Mouse (Mus musculus) hematopoietic stem cell, adult 5-6 weeks (primary cell): ENCODE results near the gene Esr2. TPM values are rescaled to one million over a fixed set of nuclear protein-coding genes. Genes with fewer than 3 reads are reported as not detected.
A peak's percentile ranks its signal among the peaks of the same experiment; 100 is the strongest.

Source experiments
- ATAC-seq, 2 experiments: fragments of 125-278 bp in 1 of 2; replicated peaks in 1 of 2; 2 replicates each; pipeline ENCODE4 v1.8.0; 2016 to 2017; ENCODE audit warnings: inconsistent platforms in 2 of 2, mild to moderate bottlenecking in 2 of 2, moderate number of reproducible peaks in 2 of 2, low read depth in 1 of 2, moderate TSS enrichment in 1 of 2; ENCODE audit not compliant: low FRiP score in 2 of 2, poor library complexity in 2 of 2, severe bottlenecking in 2 of 2, insufficient read depth in 1 of 2, low TSS enrichment in 1 of 2
- total RNA-seq: library from RNA; stranded (forward); fragments of 172-1452, 232-1000 nt; gene quantifications from 2 replicates; pipeline ENCODE4 v1.2.3, GENCODE M21; 2017

Gene Esr2
- total RNA-seq, 1 experiment from 2014 or later, result not detected

DNA sequence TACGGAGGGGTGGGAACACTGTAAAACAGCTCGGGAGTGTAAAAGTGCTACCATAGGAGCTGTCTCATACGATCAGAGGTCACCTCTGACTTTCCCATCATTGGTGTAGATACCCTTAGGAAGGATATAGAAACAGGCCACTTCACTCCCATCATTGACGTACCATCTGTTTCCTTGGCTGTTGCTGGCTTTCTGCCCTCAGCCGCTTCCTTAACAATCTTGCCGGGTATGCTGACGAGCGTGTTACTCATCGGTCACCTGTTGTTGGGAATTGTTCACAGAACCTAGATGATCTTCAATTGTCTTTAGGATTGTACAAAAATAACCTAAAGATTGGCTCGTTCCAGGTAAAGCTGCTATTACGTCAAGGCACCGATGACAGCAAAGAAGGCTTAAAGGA is 74.4 kb downstream of the Esr2 start:
- ATAC-seq, result no peak

DNA sequence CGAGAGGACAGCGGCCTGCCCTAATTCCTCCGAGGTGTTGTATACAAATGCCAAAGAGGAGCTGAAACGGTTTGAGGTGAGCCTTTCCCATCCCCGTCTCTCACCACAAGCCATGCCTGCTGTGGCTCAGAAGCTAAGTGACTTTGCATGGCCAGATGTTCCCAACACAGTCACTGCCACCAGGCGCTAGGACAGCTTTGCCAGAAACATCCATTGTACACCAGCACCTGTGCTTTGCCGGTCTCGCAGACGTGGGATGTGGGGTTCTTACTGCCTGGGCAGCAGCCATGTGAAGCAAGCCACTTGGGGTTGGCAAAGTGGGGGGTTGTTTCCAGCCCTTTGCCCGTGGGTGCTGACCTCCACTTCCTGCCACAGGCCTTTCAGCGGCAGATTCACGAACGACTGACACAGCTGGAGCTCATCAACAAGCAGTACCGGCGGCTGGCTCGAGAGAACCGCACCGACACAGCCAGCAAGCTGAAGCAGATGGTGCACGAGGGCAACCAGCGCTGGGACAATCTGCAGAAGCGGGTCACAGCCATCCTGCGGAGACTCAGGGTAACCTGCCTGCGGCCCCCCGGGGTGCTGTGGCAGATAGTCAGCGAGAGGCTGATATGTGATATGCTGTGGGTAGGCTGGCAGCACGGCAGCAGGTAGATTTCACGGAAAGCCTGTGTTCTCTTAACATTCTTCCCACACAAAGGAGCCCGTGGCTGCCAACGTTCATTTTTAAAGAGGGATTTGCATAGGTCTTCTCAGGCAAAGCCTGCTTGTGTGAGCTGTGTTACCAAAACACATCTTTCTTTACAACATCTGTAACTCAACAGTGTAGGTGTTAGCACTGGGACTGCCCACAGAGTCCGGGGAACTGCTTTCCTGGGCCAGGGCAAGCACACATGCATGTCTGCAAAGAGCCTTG is 81.7 kb downstream of the Esr2 start:
- no peak for ATAC-seq

DNA sequence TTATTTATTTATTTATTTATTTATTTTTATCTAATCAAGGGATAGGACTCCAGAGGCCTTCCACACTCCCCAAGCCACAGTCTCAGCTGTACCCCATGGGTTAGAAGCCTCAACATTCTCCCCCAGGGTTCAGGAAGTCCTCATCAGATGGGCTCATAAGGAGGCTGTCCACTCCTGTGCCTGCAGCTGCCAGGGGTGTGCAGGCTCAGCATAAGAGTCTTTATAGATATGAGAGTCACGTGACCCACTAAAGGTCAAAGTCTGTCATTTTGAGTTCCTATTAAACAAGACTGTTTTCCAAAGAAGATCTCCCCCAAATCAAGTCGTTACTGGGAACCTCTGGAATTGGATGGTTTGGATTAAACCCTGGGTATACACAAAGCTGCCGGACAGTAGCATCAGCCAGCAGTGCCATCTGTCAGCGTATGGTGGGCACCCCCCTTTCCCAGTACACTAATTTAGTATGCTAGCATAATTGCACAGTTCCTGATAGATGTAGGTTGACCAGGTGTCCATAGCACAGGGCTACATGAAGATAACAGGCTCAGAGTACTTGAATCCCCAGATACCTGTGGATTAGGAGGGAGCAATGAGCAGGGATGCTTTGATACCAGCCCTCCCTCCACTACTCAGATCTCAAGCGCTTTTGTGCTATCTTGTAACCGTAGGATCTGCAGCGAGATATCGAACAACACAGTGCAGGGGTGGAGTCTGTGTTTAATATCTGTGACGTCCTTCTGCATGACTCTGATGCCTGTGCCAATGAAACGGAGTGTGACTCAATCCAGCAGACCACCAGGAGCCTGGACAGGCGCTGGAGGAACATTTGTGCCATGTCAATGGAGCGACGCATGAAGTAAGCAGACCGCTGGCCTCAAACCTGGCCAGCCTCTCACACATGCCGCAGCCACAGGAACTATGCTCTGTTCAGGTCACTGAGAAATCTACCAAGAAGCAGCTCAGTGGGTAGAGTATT is 83.2 kb downstream of the Esr2 start:
- no peak for ATAC-seq

DNA sequence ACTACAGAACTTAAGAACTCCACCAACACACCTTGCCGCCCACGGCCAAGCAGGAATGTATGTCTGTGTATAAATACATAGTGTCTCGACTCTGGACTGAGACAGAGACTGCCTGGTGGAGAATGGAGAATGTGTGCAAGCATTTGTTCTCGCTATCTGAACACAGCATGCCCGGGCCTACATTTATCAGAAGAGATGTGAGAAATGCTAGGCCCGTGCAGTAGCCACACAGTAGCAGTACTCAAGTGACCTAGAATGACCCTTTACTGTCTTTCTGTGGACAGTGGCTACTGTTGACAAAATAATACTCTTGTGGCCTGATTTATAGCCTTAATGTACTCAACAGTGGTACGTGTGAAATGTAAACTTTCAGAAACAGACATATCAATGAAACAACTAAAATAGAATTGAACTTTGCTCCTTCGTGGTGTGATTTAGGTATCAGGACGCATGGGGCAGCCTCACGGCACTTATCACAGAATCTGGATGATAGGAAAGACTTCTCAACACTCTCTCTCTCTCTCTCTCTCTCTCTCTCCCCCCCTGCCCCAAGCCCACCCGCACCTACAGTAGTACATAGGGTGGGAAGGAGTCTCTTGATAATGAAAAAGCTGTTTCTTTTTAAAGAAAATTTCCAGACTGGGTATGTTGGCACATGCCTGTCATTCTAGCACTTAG is 84.1 kb downstream of the Esr2 start:
- ATAC-seq, result no peak

DNA sequence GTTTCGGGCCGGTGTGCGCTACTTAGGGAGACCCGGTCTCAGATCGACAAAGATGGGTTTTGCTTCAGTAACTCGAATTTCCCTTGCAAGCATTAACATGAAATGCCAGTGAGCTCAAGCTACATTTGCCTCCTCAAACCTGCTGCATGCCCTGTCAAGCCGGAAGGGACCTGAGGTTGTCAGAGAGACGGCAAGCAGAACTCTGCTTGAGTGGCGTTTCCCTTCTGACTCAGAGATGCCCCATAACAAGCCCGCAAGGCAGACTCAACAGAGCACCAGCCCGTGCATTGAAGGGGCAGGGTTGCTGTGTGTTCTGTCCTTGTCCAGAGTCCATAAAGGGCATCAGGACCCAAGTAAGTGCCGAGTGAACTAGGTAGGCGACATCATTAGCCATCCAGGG is 90.0 kb downstream of the Esr2 start:
- 0 out of 4 replicates have a peak, but pooled peaks of 1 of the 2 experiments have one; percentile 38 for ATAC-seq

DNA sequence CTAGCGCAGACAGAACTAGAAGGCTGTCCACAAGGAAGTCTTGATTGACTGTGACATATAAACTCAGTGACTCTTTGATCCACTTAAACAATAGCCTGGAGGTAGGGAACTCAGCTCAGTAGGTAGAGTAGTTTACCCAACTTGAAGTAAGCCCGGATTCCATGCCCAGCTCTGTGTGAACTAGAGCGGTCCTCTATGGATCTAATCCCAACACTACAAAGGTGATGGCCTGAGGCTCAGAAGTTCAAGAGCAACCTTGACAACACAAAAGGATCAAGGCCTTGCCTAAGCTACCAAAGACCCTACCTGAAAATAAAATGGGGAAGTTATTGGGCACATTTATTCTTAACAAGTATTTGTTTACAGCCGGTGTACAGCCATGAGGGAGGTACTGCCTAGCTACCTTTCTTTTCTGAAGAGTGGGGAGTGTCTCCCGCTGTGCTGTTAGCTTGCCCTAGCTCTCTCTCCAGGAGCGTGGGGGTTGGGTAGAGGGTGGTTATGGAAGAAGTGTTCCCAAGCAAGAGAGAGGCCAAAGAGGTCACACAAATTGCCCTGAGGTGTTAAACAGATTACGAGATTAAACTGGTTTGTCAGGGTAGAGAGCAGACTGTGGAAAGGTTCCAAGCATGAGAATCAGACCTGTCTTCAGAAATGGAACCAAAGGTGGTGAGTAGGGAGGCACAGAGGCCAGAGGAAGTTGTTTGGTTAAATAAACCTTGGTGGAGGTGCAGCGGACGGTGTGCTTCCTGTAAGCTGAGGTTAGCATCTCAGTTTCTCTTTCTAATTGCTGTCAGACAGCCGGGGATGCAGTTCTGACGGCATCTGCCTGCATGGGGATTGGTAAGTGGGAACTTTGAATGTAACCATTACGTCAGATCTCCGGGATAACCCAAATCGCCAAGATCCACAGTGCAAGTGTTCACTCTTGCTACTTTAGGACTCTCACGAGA is 90.8 kb downstream of the Esr2 start:
- ATAC-seq, result peak; percentile 61 to 70; a peak in 3 of 4 replicates

DNA sequence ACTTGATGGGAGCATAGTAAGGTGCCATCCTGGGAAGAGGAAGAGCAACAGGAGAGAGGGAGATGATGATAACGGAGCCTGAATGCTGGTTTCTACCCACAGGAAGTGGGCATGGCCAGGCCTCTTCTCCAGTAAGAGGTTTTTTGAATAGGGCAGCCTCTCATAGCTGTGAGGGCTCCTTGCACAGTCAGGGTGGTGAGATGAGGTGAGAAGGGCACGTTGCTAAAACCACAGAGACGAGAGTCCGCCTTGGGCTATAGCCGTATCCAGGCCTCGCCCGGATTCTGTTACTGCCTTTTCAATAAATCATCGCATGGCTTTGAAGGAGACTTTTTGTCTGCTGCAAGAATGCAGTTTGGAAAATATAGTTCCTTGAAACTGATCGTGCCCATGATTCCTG is 92.0 kb downstream of the Esr2 start:
- peak; percentile 23 to 60; a peak in 2 of 4 replicates for ATAC-seq

DNA sequence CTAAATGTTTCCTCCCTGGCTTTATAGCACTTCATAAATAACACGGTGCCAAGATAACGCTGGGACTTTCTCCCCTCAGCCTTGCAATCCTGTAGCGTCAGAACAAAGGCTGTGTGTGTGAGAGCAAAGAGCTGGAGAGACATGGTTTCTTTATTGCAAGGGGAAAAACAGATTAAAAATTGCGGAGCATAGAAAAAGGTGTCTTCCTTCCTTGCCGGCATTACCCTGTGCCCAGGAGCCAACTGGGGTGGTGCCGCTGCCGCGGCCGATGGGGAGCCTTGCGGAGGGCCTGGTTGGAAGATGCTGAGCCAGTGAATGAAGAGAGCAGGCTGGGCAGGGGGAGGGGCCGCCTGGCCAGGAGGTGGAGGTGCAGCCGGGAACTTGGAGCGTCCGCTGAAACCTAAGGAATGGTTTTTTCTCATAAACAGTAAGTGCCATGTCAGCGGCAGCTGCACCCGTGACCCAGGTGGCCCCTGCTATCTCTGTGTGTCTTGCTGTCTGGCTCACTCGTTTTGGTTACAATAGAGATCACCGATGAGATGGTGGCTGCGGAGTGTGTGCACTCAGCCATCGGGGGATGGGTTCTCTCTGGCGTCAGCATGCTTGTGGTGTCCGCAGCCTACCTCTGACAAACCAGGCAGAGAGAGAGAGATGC is 95.4 kb downstream of the Esr2 start:
- no peak for ATAC-seq

DNA sequence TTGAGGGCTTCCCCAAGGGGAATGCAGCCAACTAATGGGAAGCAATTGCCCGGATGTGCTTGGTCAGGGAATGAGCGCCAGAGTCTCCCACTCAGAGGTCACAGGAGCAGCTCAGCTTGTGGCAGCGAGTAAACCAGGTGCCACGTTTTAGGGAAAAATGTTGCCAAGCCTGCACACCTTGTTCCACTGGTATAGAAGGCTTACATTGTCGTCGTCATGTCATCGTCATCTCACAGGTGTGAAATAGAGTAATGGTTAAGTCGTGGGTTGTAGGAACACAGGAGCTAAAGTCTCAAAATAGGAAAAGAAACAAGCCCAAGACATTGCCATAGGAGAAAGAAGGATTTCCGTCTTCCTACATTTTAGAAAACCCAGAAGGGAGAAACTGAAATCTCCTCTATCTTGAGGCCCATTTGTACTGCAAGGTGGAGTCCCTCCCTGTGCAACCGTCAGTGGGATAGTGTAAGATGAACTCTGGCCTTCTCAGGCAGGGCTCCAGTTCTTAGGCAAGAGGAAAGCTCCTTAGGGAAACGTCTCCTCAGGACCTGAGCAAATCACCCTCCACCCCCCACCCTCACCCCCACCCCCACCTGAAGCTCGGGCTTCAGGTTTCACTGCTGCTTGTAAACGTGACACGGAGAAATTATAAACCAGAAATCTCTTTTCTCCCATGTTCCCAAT is 96.0 kb downstream of the Esr2 start:
- no peak for ATAC-seq

DNA sequence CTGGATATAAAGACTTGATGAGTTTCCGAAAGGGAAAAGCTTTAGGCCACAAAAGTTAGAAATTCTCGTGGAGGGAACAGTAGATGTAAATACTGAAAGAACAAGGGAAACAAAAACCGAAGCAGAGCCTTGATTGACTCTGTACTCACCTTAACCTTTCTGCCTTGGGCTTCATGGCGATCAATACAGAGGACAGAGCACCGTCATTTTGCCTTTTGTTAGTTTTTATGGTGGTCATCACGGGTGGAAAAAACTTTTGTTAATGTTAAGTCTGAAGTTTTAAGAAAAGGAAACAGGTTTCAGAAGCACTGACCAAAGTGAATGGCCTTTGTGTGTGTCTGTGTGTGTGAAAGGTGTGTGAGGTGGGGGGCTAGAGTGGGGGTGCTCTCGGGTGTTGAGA is 103.1 kb downstream of the Esr2 start:
- ATAC-seq, result no peak

DNA sequence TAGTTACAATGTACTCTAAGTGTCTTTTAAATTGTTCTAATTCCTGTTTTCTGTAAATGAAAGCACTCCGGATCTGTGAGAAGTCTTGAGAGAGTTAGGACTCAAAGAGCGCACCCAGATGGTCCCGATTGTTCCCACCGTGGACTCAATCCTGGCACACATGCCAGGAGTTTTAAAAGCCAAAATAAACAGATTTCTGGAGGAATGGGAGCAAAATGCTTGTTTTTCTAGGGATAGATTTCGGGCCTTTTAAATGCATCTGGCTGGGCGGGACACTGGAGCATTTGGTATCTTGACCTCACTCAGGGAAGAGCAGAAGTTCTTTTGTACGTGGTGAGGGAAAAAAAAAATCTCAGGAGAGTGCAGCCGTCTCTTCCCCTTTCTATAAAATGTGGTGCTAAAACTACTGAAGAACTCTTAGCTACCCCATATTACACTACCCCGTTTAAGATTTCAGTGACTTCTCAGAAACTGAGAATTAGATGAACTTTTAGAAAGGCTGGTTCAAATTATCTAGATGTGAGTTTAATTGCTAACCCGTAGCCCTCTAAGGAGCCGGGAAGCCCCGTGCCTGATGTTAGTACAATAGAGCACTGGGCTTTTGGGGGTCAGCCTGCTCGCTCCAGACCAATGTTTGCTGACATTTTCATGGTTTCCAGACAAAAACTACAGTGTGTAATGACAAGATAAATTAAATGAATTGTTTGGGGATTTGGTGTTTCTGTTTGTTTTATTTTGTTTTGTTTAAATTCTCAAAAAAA is 103.8 kb downstream of the Esr2 start:
- ATAC-seq, result no peak

DNA sequence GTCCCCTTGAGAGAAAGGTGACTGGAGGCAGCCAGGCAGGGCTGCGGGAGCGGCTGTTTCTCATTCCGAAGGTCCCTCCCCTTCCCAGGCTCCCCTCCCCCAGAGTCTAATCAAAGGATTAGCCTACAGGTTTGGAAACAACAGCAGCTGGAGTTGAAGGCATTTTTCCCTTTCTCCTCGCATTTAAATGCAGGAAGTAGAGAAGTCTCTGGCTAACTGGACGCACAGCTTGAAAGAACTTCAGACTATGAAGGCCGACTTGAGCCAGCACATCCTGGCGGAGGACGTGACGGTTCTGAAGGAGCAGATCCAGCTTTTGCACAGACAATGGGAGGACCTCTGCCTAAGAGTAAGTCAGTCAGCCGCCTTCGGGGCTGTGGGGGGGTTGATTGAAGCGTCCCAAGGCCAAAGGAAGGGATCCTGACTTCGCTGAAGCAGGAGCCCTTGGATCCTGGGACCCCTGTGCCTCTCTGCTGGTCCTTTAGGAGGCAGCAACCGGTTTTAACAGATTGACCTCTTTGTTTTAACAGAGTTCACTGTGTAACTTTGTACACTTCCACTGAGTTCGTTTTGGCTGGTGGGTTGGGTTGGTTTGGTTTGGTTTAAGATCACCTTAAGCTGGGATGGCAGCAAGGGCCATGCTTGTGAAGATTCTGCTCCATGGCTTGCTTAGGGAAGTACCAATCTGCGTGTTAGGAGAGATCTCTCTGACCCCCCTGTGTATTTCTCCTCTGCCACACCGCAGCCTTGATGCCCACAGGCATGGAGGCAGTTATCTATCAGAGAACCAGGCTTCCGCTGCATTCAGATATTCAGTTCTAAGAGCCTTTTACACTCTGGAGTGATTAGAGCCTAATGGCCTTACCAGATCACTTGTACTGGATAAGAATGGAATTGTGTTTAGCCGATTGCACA is 104.9 kb downstream of the Esr2 start:
- no peak for ATAC-seq
